Mouse (Mus musculus) ES-Bruce4 (cell line): ENCODE data around the gene Clint1.

Experiments
- CTCF ChIP-seq: IDR thresholded peaks from one replicate; pipeline ENCODE4 v1.8.1; 2011; ENCODE audit warnings: low read depth, low read length
- EP300 ChIP-seq: IDR thresholded peaks from 2 replicates; pipeline ENCODE4 v1.6.1; 2011; ENCODE audit warnings: low read depth, low read length; ENCODE audit not compliant: insufficient read depth
- POLR2A ChIP-seq: IDR thresholded peaks from one replicate; pipeline ENCODE4 v1.8.1; 2011; ENCODE audit warnings: low read length; ENCODE audit not compliant: insufficient read depth

DNA sequence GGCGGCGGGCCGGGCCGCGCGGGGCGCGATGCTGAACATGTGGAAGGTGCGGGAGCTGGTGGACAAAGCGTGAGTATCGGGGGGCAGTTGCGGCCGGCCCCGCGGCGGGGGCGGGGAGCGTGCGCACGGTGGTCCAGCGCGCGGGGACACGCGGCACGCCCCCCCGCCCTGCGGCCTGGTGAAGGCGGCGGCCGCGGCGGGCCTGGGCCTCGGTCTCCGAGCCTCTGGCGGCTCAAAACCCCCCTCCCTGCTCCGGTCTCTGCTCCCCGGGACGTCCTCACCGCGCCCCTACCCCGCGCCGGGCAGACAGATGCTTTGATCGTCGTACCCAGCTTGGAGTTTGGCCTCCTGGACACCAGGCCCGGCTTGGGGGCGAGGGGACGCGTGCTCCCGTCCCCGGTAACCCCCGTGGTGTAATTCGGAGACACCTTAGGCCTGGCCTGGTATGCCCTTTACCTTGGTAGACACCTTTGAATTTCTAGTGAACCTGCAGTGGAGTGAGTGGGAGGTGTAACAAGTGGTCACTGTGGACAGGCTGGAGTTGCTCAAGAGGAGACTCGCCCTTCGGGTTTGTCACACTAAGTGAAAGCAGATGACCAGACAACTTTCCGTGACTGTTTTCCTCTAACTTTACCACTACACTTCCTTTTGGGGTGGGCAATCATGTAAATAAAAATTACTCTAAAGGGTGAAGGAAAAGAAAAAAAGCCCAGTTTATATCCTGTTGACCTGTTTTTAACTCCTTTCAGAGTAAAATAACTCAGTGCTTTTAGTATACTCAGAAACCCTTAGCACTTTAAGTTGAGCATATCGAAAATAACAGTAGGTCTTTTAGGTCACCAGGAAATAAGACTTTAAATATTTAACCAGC is 508 bp downstream of the Clint1 start:
- TF ChIP-seq CTCF: no peak
- TF ChIP-seq POLR2A: no peak
- TF ChIP-seq EP300: no peak
